Mouse (Mus musculus) ES-E14 (cell line): ENCODE results near the gene Lig1. TPM values are rescaled to one million over a fixed set of nuclear protein-coding genes. Genes with fewer than 3 reads are reported as not detected.

Source experiments
- DNase-seq: peaks from one replicate; pipeline ENCODE4 v3.0.0-alpha.2; 2013; ENCODE audit warnings: low read depth, low spot score
- H3K27ac ChIP-seq: 2 replicates; pipeline ENCODE4 v1.5.1; 2012; ENCODE audit warnings: low read depth, mild to moderate bottlenecking, low read length, moderate library complexity, mixed read lengths; ENCODE audit not compliant: poor library complexity, insufficient read depth, severe bottlenecking
- H3K36me3 ChIP-seq: 2 replicates; pipeline ENCODE4 v1.6.1; 2012; ENCODE audit warnings: mild to moderate bottlenecking, low read length, moderate library complexity, mixed read lengths; ENCODE audit not compliant: control insufficient read depth, poor library complexity, insufficient read depth, severe bottlenecking
- H3K4me1 ChIP-seq, 2 experiments: fragments of 150-350 bp in 1 of 2; sonication (generic) in 1 of 2; 2 replicates each; pipeline ENCODE4 v1.6.1; 2012; ENCODE audit warnings: low read length in 2 of 2, mild to moderate bottlenecking in 1 of 2, mixed read lengths in 1 of 2; ENCODE audit not compliant: control insufficient read depth in 2 of 2, insufficient read depth in 2 of 2, poor library complexity in 1 of 2
- H3K4me3 ChIP-seq, 2 experiments: fragments of 150-350 bp in 1 of 2; sonication (generic) in 1 of 2; 2 replicates each; pipeline ENCODE4 v1.5.1; 2012; ENCODE audit warnings: low read length in 2 of 2, low read depth in 1 of 2, mild to moderate bottlenecking in 1 of 2, mixed read lengths in 1 of 2; ENCODE audit not compliant: insufficient read depth in 1 of 2, poor library complexity in 1 of 2, severe bottlenecking in 1 of 2
- H3K9ac ChIP-seq: 2 replicates; pipeline ENCODE4 v1.6.1; 2012; ENCODE audit warnings: low read depth, mild to moderate bottlenecking, low read length, mixed read lengths; ENCODE audit not compliant: poor library complexity, insufficient read depth, severe bottlenecking
- H3K9me3 ChIP-seq: fragments of 150-350 bp; sonication (generic); 2 replicates; pipeline ENCODE4 v1.6.1; 2012; ENCODE audit warnings: low read depth, mild to moderate bottlenecking, low read length; ENCODE audit not compliant: control insufficient read depth, insufficient read depth
- CHD2 ChIP-seq: IDR thresholded peaks from 2 replicates; pipeline ENCODE4 v1.6.1; 2014; ENCODE audit warnings: mild to moderate bottlenecking, low read depth, low read length, inconsistent platforms
- HCFC1 ChIP-seq: IDR thresholded peaks from 2 replicates; pipeline ENCODE4 v1.6.1; 2012; ENCODE audit warnings: low read length, inconsistent platforms, borderline replicate concordance; ENCODE audit not compliant: insufficient read depth
- MAFK ChIP-seq: IDR thresholded peaks from 2 replicates; pipeline ENCODE4 v1.6.1; 2014; ENCODE audit warnings: mild to moderate bottlenecking, low read depth, low read length, inconsistent platforms; ENCODE audit not compliant: insufficient read depth
- ZC3H11A ChIP-seq: IDR thresholded peaks from 2 replicates; pipeline ENCODE4 v1.6.1; 2012; ENCODE audit warnings: low read depth, mild to moderate bottlenecking, inconsistent platforms, low read length, borderline replicate concordance
- ZNF384 ChIP-seq: IDR thresholded peaks from 2 replicates; pipeline ENCODE4 v1.6.1; 2012; ENCODE audit warnings: low read depth, low read length, inconsistent platforms
- in situ Hi-C, 2 experiments: fragments of 600-800 bp; cut with MboI; formaldehyde crosslinking; loops; one replicate each; pipeline ENCODE4 v1.15.1; 2025; ENCODE audit warnings: low sequenced_read_pairs in 2 of 2, inconsistent platforms in 1 of 2; ENCODE audit not compliant: unreplicated experiment in 2 of 2
- total RNA-seq: library from RNA; depleted of rRNA; stranded (reverse); fragments of 300-350 nt; gene quantifications from 2 replicates; pipeline ENCODE4 v1.2.3, GENCODE M21; 2012; rRNA removed

The Lig1 gene
- total RNA-seq, 1 experiment: 88.5 TPM

DNA sequence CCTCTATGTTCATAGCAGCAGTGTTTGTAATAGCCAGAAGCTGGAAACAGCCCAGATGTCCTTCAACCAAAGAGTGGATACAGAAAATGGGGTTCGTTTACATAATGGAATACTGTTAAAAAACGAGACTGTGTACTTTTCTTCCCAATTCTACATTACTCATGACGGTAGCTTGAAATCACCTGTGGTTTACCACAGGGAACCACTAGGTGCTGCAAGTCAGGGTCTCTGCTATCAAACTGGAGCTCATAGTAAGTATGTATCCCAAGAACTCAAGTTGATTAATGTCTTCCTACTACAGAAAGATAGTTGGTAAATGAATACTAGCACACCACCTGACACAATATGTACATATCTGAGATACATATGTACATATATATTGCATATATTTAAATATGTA lies 44.3 kb downstream of the Lig1 start:
- Histone ChIP-seq H3K9ac (no peak overlapping the region), H3K27ac (no peak overlapping the region), H3K4me3 (no peak overlapping the region), H3K9me3 (no peaks in the 10 kb centered on the region), H3K36me3 (no peaks in the 10 kb centered on the region), H3K4me1 (no peaks in the 10 kb centered on the region)
- in situ Hi-C loops: no loop called here
- no peak for DNase-seq
- TF ChIP-seq ZC3H11A: no peak
- no peak for TF ChIP-seq MAFK
- no peak for TF ChIP-seq ZNF384
- no peak for TF ChIP-seq HCFC1
- TF ChIP-seq CHD2: no peak

DNA sequence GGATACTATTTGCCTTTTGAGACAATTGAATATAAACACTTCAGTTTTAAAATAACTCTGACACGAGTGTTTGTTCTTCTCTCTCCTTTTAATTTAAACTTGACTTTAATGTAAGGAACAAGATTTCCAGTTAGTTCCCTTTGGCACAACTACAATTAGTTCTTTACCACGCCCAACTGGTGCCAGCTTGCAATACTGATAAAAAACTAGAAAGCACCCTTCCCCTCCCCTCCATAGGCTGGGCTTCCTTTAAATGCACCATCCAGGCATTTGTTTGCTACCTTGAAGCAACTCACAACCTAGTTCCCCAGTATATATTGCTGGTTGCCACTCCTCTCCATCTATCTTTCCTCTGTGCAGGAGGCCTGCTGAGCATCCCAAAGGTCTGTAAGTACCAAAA lies 47.2 kb downstream of the Lig1 start, which contains the start of gene Pla2g4c:
Gene Pla2g4c, plus strand, starts transcription at position 340 of the 400 bp plus-strand sequence.
- H3K36me3 ChIP-seq: no peaks in the 10 kb centered on the region
- TF ChIP-seq MAFK: no peak
- no peak for TF ChIP-seq HCFC1
- no peak for TF ChIP-seq ZC3H11A
- no peak for TF ChIP-seq ZNF384
- TF ChIP-seq CHD2: no peak
- in situ Hi-C loops: no loop called here
- H3K4me1 ChIP-seq: no peaks in the 10 kb centered on the region
- no peak within 1 kb of the TSS for H3K4me3 ChIP-seq
- no peaks in the 10 kb centered on the region for H3K9me3 ChIP-seq
- no peak for DNase-seq
- no peak within 1 kb of the TSS for H3K27ac ChIP-seq
- no peak within 1 kb of the TSS for H3K9ac ChIP-seq

DNA sequence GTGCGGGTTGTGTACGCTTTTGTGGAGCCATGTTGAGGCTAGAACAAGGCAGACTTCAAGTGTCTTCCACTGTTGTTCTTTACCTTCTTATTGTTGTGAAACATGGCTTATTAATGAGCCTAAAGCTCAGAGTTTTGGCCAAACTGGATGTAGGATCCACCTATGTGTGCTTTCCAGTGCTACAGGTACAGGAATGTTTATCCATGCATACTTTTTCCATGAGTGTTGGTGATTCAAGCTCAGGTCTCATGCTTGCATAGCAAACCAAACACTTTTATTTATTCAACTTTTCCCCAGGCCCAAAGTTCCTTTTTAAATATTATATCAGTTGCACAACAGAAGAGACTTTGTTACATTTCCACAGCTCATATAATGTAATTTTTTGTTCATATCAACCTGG lies 53.5 kb downstream of the Lig1 start:
- TF ChIP-seq HCFC1 (no peak), ZC3H11A (no peak), CHD2 (no peak), ZNF384 (no peak), MAFK (no peak)
- H3K36me3 ChIP-seq: peaks cover 3% of the 10 kb centered on the region; the same call in 1 of the 2 replicates
- H3K27ac ChIP-seq: no peak overlapping the region
- no peak overlapping the region for H3K4me3 ChIP-seq
- no peaks in the 10 kb centered on the region for H3K4me1 ChIP-seq
- no peaks in the 10 kb centered on the region for H3K9me3 ChIP-seq
- H3K9ac ChIP-seq: no peak overlapping the region
- in situ Hi-C loops: no loop called here
- DNase-seq: no peak

DNA sequence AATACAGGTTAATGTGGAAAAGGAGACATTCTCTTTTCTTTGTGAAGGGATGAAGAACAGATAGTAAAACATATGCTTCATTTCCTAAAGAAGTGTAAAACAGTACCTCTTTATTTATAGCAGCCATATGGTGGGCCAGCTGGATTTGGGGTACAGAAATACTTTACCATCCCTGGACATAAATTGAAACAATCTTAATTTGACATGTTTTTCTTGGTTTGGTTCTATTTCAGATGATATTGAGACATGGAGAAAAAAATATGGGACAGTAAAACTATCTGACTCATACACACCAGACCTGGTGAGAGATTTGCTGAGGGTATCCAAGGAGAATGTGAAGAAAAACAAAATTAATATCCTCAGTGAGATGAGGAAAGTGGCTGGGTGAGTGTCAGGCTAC lies 78.9 kb downstream of the Lig1 start:
- Histone ChIP-seq H3K9me3 (no peaks in the 10 kb centered on the region), H3K36me3 (no peaks in the 10 kb centered on the region; the same call in 1 of the 2 replicates), H3K4me3 (no peak overlapping the region), H3K27ac (no peak overlapping the region), H3K4me1 (no peaks in the 10 kb centered on the region), H3K9ac (no peak overlapping the region)
- DNase-seq: no peak
- in situ Hi-C loops: no loop called here
- no peak for TF ChIP-seq MAFK
- TF ChIP-seq CHD2: no peak
- TF ChIP-seq ZNF384: no peak
- TF ChIP-seq ZC3H11A: no peak
- no peak for TF ChIP-seq HCFC1

Other genes with a start within 250 kb of the Lig1 start
- gene Chmp2a, start 242.5 kb upstream of the Lig1 start, total RNA-seq: 103 and 143 TPM in 2 replicates
- gene Ube2m, start 239.0 kb upstream of the Lig1 start, total RNA-seq: 73.8 and 92.8 TPM in 2 replicates
- gene Mzf1, start 222.5 kb upstream of the Lig1 start, total RNA-seq: 3.2 and 3.8 TPM in 2 replicates
- not detected in 2 replicates for gene Vmn1r85, start 182.1 kb upstream of the Lig1 start, total RNA-seq
- gene Vmn1r86, start 157.4 kb upstream of the Lig1 start, total RNA-seq: not detected in 2 replicates
- not detected in 2 replicates for gene Vmn1r87, start 137.1 kb upstream of the Lig1 start, total RNA-seq
- 0.04 and 0.11 TPM in 2 replicates for gene Vmn1r88, start 117.7 kb upstream of the Lig1 start, total RNA-seq
- not detected in 2 replicates for gene Vmn1r89, start 64.3 kb upstream of the Lig1 start, total RNA-seq
- 5.1 and 5.7 TPM in 2 replicates for gene Zswim9, start 1.4 kb downstream of the Lig1 start, total RNA-seq
- 1.5 and 2.9 TPM in 2 replicates for gene Pla2g4c, start 47.4 kb downstream of the Lig1 start, total RNA-seq
- not detected in 2 replicates for gene Cabp5, start 120.8 kb downstream of the Lig1 start, total RNA-seq
- gene Bsph1, start 173.6 kb downstream of the Lig1 start, total RNA-seq: not detected in 2 replicates